Mouse (Mus musculus) megakaryocyte, embryonic 14.5 days (primary cell): ENCODE measurements at regions not wholly inside any gene's neighbourhood (a gene's known extent, or its start where the extent isn't known, plus 50 kb on each side); places are given as distances from the start of the nearest gene placed in this dataset.

ENCODE experiments used
- FLI1 ChIP-seq: IDR thresholded peaks from 2 replicates; pipeline ENCODE4 v1.6.1; 2012; ENCODE audit warnings: low read length, inconsistent platforms, mixed read lengths
- GATA1 ChIP-seq: IDR thresholded peaks from 3 replicates; pipeline ENCODE4 v1.6.1; 2012; ENCODE audit warnings: mixed read lengths, low read length, inconsistent platforms, borderline replicate concordance

- TF ChIP-seq GATA1 (no peak), FLI1 (no peak)
Observed at GRCm38 (mm10) chr6:99909921-99910320, 183.7 kb upstream of the Prok2 start.
